Mouse (Mus musculus): ENCODE measurements around the gene Arid5b.

- TF ChIP-seq CTCF (conservative IDR thresholded peaks at IDR 0.05; ENCODE audit: insufficient read depth, insufficient read length, low read depth, low read length) (no peak), POLR2A (IDR thresholded peaks at IDR 0.05; ENCODE audit: low read depth, low read length) (no peak)
These were observed 18.9 kb downstream of the Arid5b start for GRCm38 (mm10) chr10:68259601-68260000.

All from kidney, adult 2 months (tissue).